Mouse (Mus musculus) limb, embryonic 11.5 days (tissue): ENCODE data around the gene C1galt1. TPM values are rescaled to one million over a fixed set of nuclear protein-coding genes. Genes with fewer than 3 reads are reported as not detected.
A peak's percentile ranks its signal among the peaks of the same experiment; 100 is the strongest.

Experiments used
- ATAC-seq: fragments of 200-750 bp; cut with Nextera tagmentation; 2 replicates; pipeline ENCODE4 v1.8.0; 2017; ENCODE audit warnings: low read depth; ENCODE audit not compliant: insufficient number of reproducible peaks, low FRiP score, low TSS enrichment
- DNase-seq: peaks from one replicate; pipeline ENCODE4 v3.0.0-alpha.2; 2015; ENCODE audit warnings: low spot score
- H3K27ac ChIP-seq: fragments of 300-500 bp; sonication (generic); replicated peaks from 2 replicates; pipeline ENCODE4 v1.5.1; 2014; ENCODE audit warnings: low read depth, mild to moderate bottlenecking, low read length
- H3K27me3 ChIP-seq: fragments of 300-500 bp; sonication (generic); 2 replicates; pipeline ENCODE4 v1.6.1; 2014; ENCODE audit warnings: mild to moderate bottlenecking, low read length, mixed read lengths; ENCODE audit not compliant: control insufficient read depth, insufficient read depth
- H3K36me3 ChIP-seq: fragments of 300-500 bp; sonication (generic); 2 replicates; pipeline ENCODE4 v1.6.1; 2014; ENCODE audit warnings: mild to moderate bottlenecking, low read length, moderate library complexity, mixed read lengths; ENCODE audit not compliant: control insufficient read depth, insufficient read depth
- H3K4me1 ChIP-seq: fragments of 300-500 bp; sonication (generic); 2 replicates; pipeline ENCODE4 v1.6.1; 2014; ENCODE audit warnings: low read length, mixed read lengths; ENCODE audit not compliant: control insufficient read depth, insufficient read depth
- H3K4me2 ChIP-seq: fragments of 300-500 bp; sonication (generic); 2 replicates; pipeline ENCODE4 v1.6.1; 2014; ENCODE audit warnings: low read depth, mild to moderate bottlenecking, moderate library complexity; ENCODE audit not compliant: severe bottlenecking
- H3K4me3 ChIP-seq: fragments of 300-500 bp; sonication (generic); 2 replicates; pipeline ENCODE4 v1.5.1; 2014; ENCODE audit warnings: low read depth, low read length
- H3K9ac ChIP-seq: fragments of 300-500 bp; sonication (generic); 2 replicates; pipeline ENCODE4 v1.6.1; 2014; ENCODE audit warnings: mild to moderate bottlenecking, low read length
- H3K9me3 ChIP-seq: fragments of 300-500 bp; sonication (generic); 2 replicates; pipeline ENCODE4 v1.6.1; 2016; ENCODE audit warnings: low read length; ENCODE audit not compliant: control insufficient read depth
- WGBS: fragments of 180-500 bp; shearing (Covaris S2); extraction: QIAGEN DNeasy Blood & Tissue Kit; methylation state at CpG from one replicate; pipeline ENCODE4 v1.1.7; 2014; 5-methylcytosine and 5-hydroxymethylcytosine counted together
- polyA plus RNA-seq: library from polyadenylated mRNA; unstranded; fragments of >200 nt; fragmentation: Nextera tagmentation; extraction: Ambion mirVana; gene quantifications from 2 replicates; pipeline ENCODE4 v1.2.1, GENCODE M21; 2014

C1galt1 gene
- polyA plus RNA-seq, 1 experiment from 2014 or later, result 6.4 TPM

DNA sequence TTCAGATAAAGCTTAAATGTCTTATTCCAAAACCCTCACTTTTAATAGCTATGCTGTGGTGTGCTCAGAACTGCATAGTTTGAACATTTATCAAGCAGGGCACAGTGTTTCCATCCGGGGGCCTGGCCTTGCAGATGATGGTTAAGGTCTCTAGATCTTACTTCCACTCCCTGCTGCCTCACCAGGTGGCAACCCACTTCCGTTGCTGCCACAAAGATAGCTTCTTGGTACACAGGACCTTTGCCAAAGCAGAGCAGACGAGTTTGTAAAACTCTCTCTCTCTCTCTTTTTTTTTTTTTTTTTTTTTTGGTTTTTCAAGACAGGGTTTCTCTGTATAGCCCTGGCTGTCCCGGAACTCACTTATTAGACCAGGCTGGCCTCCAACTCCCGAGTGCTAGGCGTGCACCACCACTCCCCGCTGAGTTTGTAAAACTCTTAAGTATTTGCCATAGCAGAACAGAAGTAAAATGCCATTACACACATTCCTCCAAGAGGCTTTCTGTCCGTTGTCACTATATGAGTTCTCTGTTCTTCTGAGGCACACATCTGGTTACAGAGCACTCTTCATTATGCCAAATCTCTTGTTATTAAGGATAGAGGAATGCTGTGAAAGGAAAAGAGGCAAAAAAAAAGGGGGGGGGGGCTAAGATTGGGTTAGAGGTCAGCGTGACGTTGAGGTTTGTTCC is 773 bp upstream of the C1galt1 start:
- no peaks in the 10 kb centered on the region for H3K27me3 ChIP-seq
- no peaks in the 10 kb centered on the region for H3K4me1 ChIP-seq
- H3K9ac ChIP-seq, result no peak overlapping the region
- no peaks in the 10 kb centered on the region for H3K36me3 ChIP-seq
- peak; percentile 19 for DNase-seq
- 63% methylated on average over 10 of the region's 10 CpGs for WGBS
- no peak for ATAC-seq
- peak overlapping the region; percentile 63 for H3K4me3 ChIP-seq
- H3K27ac ChIP-seq, result no peak overlapping the region
- peak overlapping the region; percentile 48; the same call in 1 of the 2 replicates for H3K4me2 ChIP-seq
- H3K9me3 ChIP-seq, result no peaks in the 10 kb centered on the region

DNA sequence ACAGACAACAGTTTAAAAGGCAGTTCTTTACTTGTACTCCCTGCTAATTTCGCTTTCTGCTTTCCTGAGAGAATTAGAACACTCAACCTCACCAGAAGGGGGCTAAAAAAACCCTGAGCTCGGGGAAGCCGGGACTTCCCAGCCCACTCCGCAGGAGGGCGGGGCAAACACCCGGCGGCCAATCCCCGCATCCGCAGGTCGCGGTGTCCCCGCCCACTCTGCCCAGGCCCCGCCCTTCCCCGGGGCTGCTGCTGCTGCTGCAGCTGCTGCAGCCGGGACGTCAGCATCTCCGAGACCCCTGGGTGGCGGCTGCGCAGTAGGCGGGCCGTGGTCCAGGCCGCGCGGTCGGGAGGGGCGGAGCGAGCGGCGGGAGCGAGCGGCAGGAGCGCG is 235 bp upstream of the C1galt1 start:
- Histone ChIP-seq H3K27me3 (no peaks in the 10 kb centered on the region), H3K4me2 (peak overlapping the region; percentile 48), H3K4me1 (no peaks in the 10 kb centered on the region), H3K9ac (peak overlapping the region; percentile 90), H3K9me3 (no peaks in the 10 kb centered on the region), H3K36me3 (no peaks in the 10 kb centered on the region), H3K4me3 (peak overlapping the region; percentile 63), H3K27ac (no peak overlapping the region; the same call in 1 of the 2 replicates)
- ATAC-seq (peak; percentile 99), DNase-seq (peak; percentile 98)
- WGBS, result 2% methylated on average over 29 of the region's 33 CpGs

DNA sequence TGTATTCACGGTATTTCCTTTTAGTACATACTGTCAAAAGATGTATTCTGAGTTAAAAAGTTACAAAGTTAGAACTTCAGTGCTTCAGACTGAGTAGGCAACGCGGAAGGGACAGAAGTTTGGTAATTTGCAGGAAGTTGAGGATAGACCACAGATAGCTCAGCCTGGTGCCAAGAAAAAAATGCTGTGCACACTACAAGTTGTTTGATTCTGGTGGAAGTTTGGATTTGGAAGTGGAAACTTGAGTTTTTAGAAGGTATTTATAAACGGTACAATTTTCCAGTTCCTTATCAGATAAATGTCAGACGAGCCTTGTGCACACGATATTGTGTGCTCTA is 1.0 kb downstream of the C1galt1 start:
- H3K4me2 ChIP-seq, result peak overlapping the region; percentile 48
- H3K4me3 ChIP-seq, result peak overlapping the region; percentile 63
- no peak overlapping the region for H3K27ac ChIP-seq
- no peaks in the 10 kb centered on the region for H3K27me3 ChIP-seq
- ATAC-seq, result no peak
- 0 out of 2 replicates have a peak, but pooled peaks cover 2% of the 10 kb centered on the region for H3K4me1 ChIP-seq
- 26% methylated on average over 6 of the region's 6 CpGs for WGBS
- H3K9ac ChIP-seq, result peak overlapping the region; percentile 37; the same call in 1 of the 2 replicates
- H3K9me3 ChIP-seq, result no peaks in the 10 kb centered on the region
- DNase-seq, result peak; percentile 22
- H3K36me3 ChIP-seq, result no peaks in the 10 kb centered on the region

- Histone ChIP-seq H3K9ac (no peak overlapping the region), H3K4me3 (no peak overlapping the region), H3K4me2 (peak overlapping the region; percentile 22; the same call in 1 of the 2 replicates), H3K9me3 (no peaks in the 10 kb centered on the region), H3K27ac (no peak overlapping the region), H3K36me3 (no peaks in the 10 kb centered on the region), H3K4me1 (0 out of 2 replicates have a peak, but pooled peaks cover 2% of the 10 kb centered on the region), H3K27me3 (no peaks in the 10 kb centered on the region)
- ATAC-seq (no peak), DNase-seq (peak; percentile 19)
- WGBS, result 75% methylated on average over 8 of the region's 8 CpGs
These were observed 2.2 kb downstream of the C1galt1 start for GRCm38 (mm10) chr6:7846726-7847439.

- Histone ChIP-seq H3K27me3 (no peaks in the 10 kb centered on the region), H3K9ac (no peak overlapping the region), H3K36me3 (no peaks in the 10 kb centered on the region), H3K4me2 (no peak overlapping the region), H3K9me3 (no peaks in the 10 kb centered on the region), H3K27ac (no peak overlapping the region), H3K4me1 (0 out of 2 replicates have a peak, but pooled peaks cover 2% of the 10 kb centered on the region), H3K4me3 (no peak overlapping the region)
- ATAC-seq (no peak), DNase-seq (no peak)
- 73% methylated on average over 6 of the region's 6 CpGs for whole genome bisulfite sequencing
These were observed 3.4 kb downstream of the C1galt1 start for GRCm38 (mm10) chr6:7847890-7848508.

GRCm38 (mm10) chr6:7848714-7849113 is 4.1 kb downstream of the C1galt1 start:
- no peak for DNase-seq
- ATAC-seq, result no peak
- Histone ChIP-seq H3K9me3 (no peaks in the 10 kb centered on the region), H3K4me3 (no peak overlapping the region), H3K4me1 (0 out of 2 replicates have a peak, but pooled peaks cover 2% of the 10 kb centered on the region), H3K9ac (no peak overlapping the region), H3K27me3 (no peaks in the 10 kb centered on the region), H3K36me3 (no peaks in the 10 kb centered on the region), H3K27ac (no peak overlapping the region), H3K4me2 (no peak overlapping the region)
- WGBS, result 78% methylated on average over 9 of the region's 9 CpGs

- 76% methylated on average over 2 of the region's 2 CpGs for WGBS
- no peak overlapping the region for H3K9ac ChIP-seq
- H3K36me3 ChIP-seq, result no peaks in the 10 kb centered on the region
- no peak overlapping the region for H3K4me2 ChIP-seq
- DNase-seq, result peak; percentile 19
- 0 out of 2 replicates have a peak, but pooled peaks cover 2% of the 10 kb centered on the region for H3K4me1 ChIP-seq
- no peak overlapping the region for H3K27ac ChIP-seq
- no peaks in the 10 kb centered on the region for H3K27me3 ChIP-seq
- ATAC-seq, result no peak
- H3K4me3 ChIP-seq, result no peak overlapping the region
- no peaks in the 10 kb centered on the region for H3K9me3 ChIP-seq
These were observed 6.4 kb downstream of the C1galt1 start for GRCm38 (mm10) chr6:7851036-7851435.

GRCm38 (mm10) chr6:7852919-7853318 is 8.3 kb downstream of the C1galt1 start:
- Histone ChIP-seq H3K4me3 (no peak overlapping the region), H3K27ac (no peak overlapping the region), H3K4me2 (no peak overlapping the region), H3K4me1 (0 out of 2 replicates have a peak, but pooled peaks cover 2% of the 10 kb centered on the region), H3K9me3 (no peaks in the 10 kb centered on the region), H3K9ac (no peak overlapping the region), H3K27me3 (no peaks in the 10 kb centered on the region), H3K36me3 (no peaks in the 10 kb centered on the region)
- 79% methylated on average over 1 of the region's 1 CpGs for WGBS
- no peak for ATAC-seq
- DNase-seq, result no peak
